Mouse (Mus musculus) MEL (cell line): ENCODE measurements at regions not wholly inside any gene's neighbourhood (a gene's known extent, or its start where the extent isn't known, plus 50 kb on each side); places are given as distances from the start of the nearest gene placed in this dataset.

Experiments used
- DNase-seq: peaks from one replicate; pipeline ENCODE4 v3.0.0; 2011; ENCODE audit warnings: low read depth, low spot score
- H3K27ac ChIP-seq: 2 replicates; pipeline ENCODE4 v1.5.1; 2012; ENCODE audit warnings: low read depth, mild to moderate bottlenecking, control low read depth, low read length, moderate library complexity; ENCODE audit not compliant: control insufficient read depth
- H3K27me3 ChIP-seq, 2 experiments: fragments of 150-350 bp in 1 of 2; sonication (generic) in 1 of 2; 2 replicates each; pipeline ENCODE4 v1.6.1; 2012; ENCODE audit warnings: low read length in 2 of 2, mild to moderate bottlenecking in 2 of 2, improper control_type of control experiment in 1 of 2, moderate library complexity in 1 of 2; ENCODE audit not compliant: insufficient read depth in 2 of 2, control insufficient read depth in 1 of 2
- H3K36me3 ChIP-seq, 2 experiments: 2 replicates each; pipeline ENCODE4 v1.6.1; 2012 to 2014; ENCODE audit warnings: low read length in 2 of 2, improper control_type of control experiment in 1 of 2, inconsistent platforms in 1 of 2, mild to moderate bottlenecking in 1 of 2; ENCODE audit not compliant: insufficient read depth in 2 of 2, control insufficient read depth in 1 of 2
- H3K4me1 ChIP-seq, 2 experiments: fragments of 150-350 bp in 1 of 2; sonication (generic) in 1 of 2; 2 replicates each; pipeline ENCODE4 v1.6.1; 2012; ENCODE audit warnings: low read length in 2 of 2, improper control_type of control experiment in 1 of 2, mild to moderate bottlenecking in 1 of 2; ENCODE audit not compliant: insufficient read depth in 2 of 2, control insufficient read depth in 1 of 2
- H3K4me3 ChIP-seq, 2 experiments: fragments of 150-350 bp in 1 of 2; sonication (generic) in 1 of 2; 2 replicates each; pipeline ENCODE4 v1.5.1; 2012; ENCODE audit warnings: low read depth in 2 of 2, low read length in 2 of 2, mild to moderate bottlenecking in 2 of 2, moderate library complexity in 2 of 2, control low read depth in 1 of 2, improper control_type of control experiment in 1 of 2; ENCODE audit not compliant: control insufficient read depth in 1 of 2, insufficient read depth in 1 of 2
- H3K79me2 ChIP-seq: 2 replicates; pipeline ENCODE4 v1.6.1; 2012; ENCODE audit warnings: mild to moderate bottlenecking, low read length, moderate library complexity; ENCODE audit not compliant: control insufficient read depth, poor library complexity, insufficient read depth
- H3K9ac ChIP-seq: 2 replicates; pipeline ENCODE4 v1.6.1; 2012; ENCODE audit warnings: low read depth, mild to moderate bottlenecking, control low read depth, low read length, moderate library complexity; ENCODE audit not compliant: control insufficient read depth, poor library complexity, severe bottlenecking
- H3K9me3 ChIP-seq: fragments of 150-350 bp; sonication (generic); replicated peaks from 2 replicates; pipeline ENCODE4 v1.6.1; 2012; ENCODE audit warnings: mild to moderate bottlenecking, low read length, improper control_type of control experiment, moderate library complexity; ENCODE audit not compliant: insufficient read depth
- BHLHE40 ChIP-seq: IDR thresholded peaks from 2 replicates; pipeline ENCODE4 v1.6.1; 2012; ENCODE audit warnings: low read depth, mild to moderate bottlenecking, inconsistent platforms, low read length, improper control_type of control experiment, borderline replicate concordance
- CHD1 ChIP-seq: IDR thresholded peaks from 2 replicates; pipeline ENCODE4 v1.6.1; 2012; ENCODE audit warnings: low read depth, mild to moderate bottlenecking, inconsistent platforms, low read length, improper control_type of control experiment
- CHD2 ChIP-seq: IDR thresholded peaks from 2 replicates; pipeline ENCODE4 v1.6.1; 2011; ENCODE audit warnings: low read length, improper control_type of control experiment
- GABPA ChIP-seq: IDR thresholded peaks from 2 replicates; pipeline ENCODE4 v1.6.1; 2012; ENCODE audit warnings: low read depth, mild to moderate bottlenecking, inconsistent platforms, low read length, improper control_type of control experiment, moderate library complexity
- JUND ChIP-seq: IDR thresholded peaks from 2 replicates; pipeline ENCODE4 v1.6.1; 2011; ENCODE audit warnings: low read depth, mild to moderate bottlenecking, improper control_type of control experiment, low read length
- KAT2A ChIP-seq: conservative IDR thresholded peaks from 2 replicates; pipeline ENCODE4 v1.6.1; 2012; ENCODE audit warnings: low read depth, low read length, improper control_type of control experiment, inconsistent platforms
- MAFK ChIP-seq: IDR thresholded peaks from 2 replicates; pipeline ENCODE4 v1.6.1; 2011; ENCODE audit warnings: low read depth, mild to moderate bottlenecking, low read length, improper control_type of control experiment, borderline replicate concordance
- MAX ChIP-seq: IDR thresholded peaks from 2 replicates; pipeline ENCODE4 v1.6.1; 2011; ENCODE audit warnings: low read length, improper control_type of control experiment
- MXI1 ChIP-seq: IDR thresholded peaks from 2 replicates; pipeline ENCODE4 v1.6.1; 2011; ENCODE audit warnings: mild to moderate bottlenecking, low read depth, low read length, improper control_type of control experiment
- POLR2A ChIP-seq, 2 experiments: IDR thresholded peaks; 2 replicates each; pipeline ENCODE4 v1.6.1; 2011 to 2012; ENCODE audit warnings: low read length in 2 of 2, mild to moderate bottlenecking in 2 of 2, control low read depth in 1 of 2, improper control_type of control experiment in 1 of 2, low read depth in 1 of 2, moderate library complexity in 1 of 2; ENCODE audit not compliant: control insufficient read depth in 1 of 2, insufficient read depth in 1 of 2, poor library complexity in 1 of 2
- POLR2AphosphoS2 ChIP-seq: IDR thresholded peaks from 2 replicates; pipeline ENCODE4 v1.6.1; 2011; ENCODE audit warnings: low read length, improper control_type of control experiment
- POLR2AphosphoS5 ChIP-seq: IDR thresholded peaks from 2 replicates; pipeline ENCODE4 v1.6.1; 2012; ENCODE audit warnings: low read depth, borderline replicate concordance, mild to moderate bottlenecking, inconsistent platforms, low read length, moderate library complexity, mixed read lengths
- RAD21 ChIP-seq: IDR thresholded peaks from 2 replicates; pipeline ENCODE4 v1.6.1; 2011; ENCODE audit warnings: mild to moderate bottlenecking, low read depth, low read length, improper control_type of control experiment
- RCOR1 ChIP-seq: IDR thresholded peaks from 2 replicates; pipeline ENCODE4 v1.6.1; 2012; ENCODE audit warnings: low read depth, mild to moderate bottlenecking, inconsistent platforms, low read length, improper control_type of control experiment
- SIN3A ChIP-seq: IDR thresholded peaks from 2 replicates; pipeline ENCODE4 v1.6.1; 2012; ENCODE audit warnings: low read length, improper control_type of control experiment, inconsistent platforms
- TBP ChIP-seq: IDR thresholded peaks from 2 replicates; pipeline ENCODE4 v1.8.0; 2011; ENCODE audit warnings: low read depth, low read length, improper control_type of control experiment
- TCF12 ChIP-seq: IDR thresholded peaks from 2 replicates; pipeline ENCODE4 v1.6.1; 2014; ENCODE audit warnings: low read depth, mild to moderate bottlenecking, inconsistent platforms, low read length, improper control_type of control experiment, moderate library complexity
- UBTF ChIP-seq: IDR thresholded peaks from 2 replicates; pipeline ENCODE4 v1.6.1; 2012; ENCODE audit warnings: low read depth, mild to moderate bottlenecking, inconsistent platforms, low read length, improper control_type of control experiment, moderate library complexity, borderline replicate concordance; ENCODE audit not compliant: insufficient read depth
- USF2 ChIP-seq, 2 experiments: IDR thresholded peaks; 2 replicates each; pipeline ENCODE4 v1.6.1; 2011 to 2012; ENCODE audit warnings: improper control_type of control experiment in 2 of 2, low read length in 2 of 2, borderline replicate concordance in 1 of 2, inconsistent platforms in 1 of 2, low read depth in 1 of 2, mild to moderate bottlenecking in 1 of 2; ENCODE audit not compliant: insufficient read depth in 1 of 2
- ZKSCAN1 ChIP-seq: IDR thresholded peaks from 2 replicates; pipeline ENCODE4 v1.6.1; 2012; ENCODE audit warnings: low read depth, mild to moderate bottlenecking, inconsistent platforms, low read length, improper control_type of control experiment, moderate library complexity
- ZMIZ1 ChIP-seq: IDR thresholded peaks from 2 replicates; pipeline ENCODE4 v1.6.1; 2012; ENCODE audit warnings: low read depth, mild to moderate bottlenecking, inconsistent platforms, low read length, improper control_type of control experiment, moderate library complexity
- ZNF384 ChIP-seq: IDR thresholded peaks from 2 replicates; pipeline ENCODE4 v1.6.1; 2012; ENCODE audit warnings: low read depth, mild to moderate bottlenecking, inconsistent platforms, low read length, improper control_type of control experiment

GRCm38 (mm10) chr8:103007284-103007984 lies 222.0 kb upstream of the Cdh11 start:
- Histone ChIP-seq H3K79me2 (no peaks in the 10 kb centered on the region), H3K36me3 (no peaks in the 10 kb centered on the region), H3K4me3 (no peak overlapping the region), H3K9ac (no peak overlapping the region), H3K27ac (no peak overlapping the region), H3K4me1 (no peaks in the 10 kb centered on the region), H3K9me3 (no peaks in the 10 kb centered on the region), H3K27me3 (no peaks in the 10 kb centered on the region)
- DNase-seq = no peak
- TF ChIP-seq USF2 (IDR thresholded peaks at IDR 0.05; ENCODE audit: borderline replicate concordance in 1 of 2, insufficient read depth in 1 of 2, low read depth in 1 of 2, low read length in 2 of 2) (no peak), ZKSCAN1 (no peak), POLR2A (IDR thresholded peaks at IDR 0.05; ENCODE audit: control insufficient read depth in 1 of 2, insufficient read depth in 1 of 2, low read depth in 1 of 2, low read length in 2 of 2, poor library complexity in 1 of 2) (no peak), RCOR1 (no peak), RAD21 (no peak), MXI1 (no peak), TCF12 (no peak), CHD2 (no peak), CHD1 (no peak), POLR2AphosphoS2 (no peak), KAT2A (no peak), GABPA (no peak), ZMIZ1 (no peak), MAX (no peak), SIN3A (no peak)

- Histone ChIP-seq H3K9me3 (no peaks in the 10 kb centered on the region), H3K79me2 (no peaks in the 10 kb centered on the region), H3K27ac (no peak overlapping the region), H3K4me1 (no peaks in the 10 kb centered on the region), H3K27me3 (no peaks in the 10 kb centered on the region), H3K4me3 (no peak overlapping the region), H3K36me3 (no peaks in the 10 kb centered on the region), H3K9ac (no peak overlapping the region)
- no peak for DNase-seq
- no peak for TF ChIP-seq TBP
Measured at GRCm38 (mm10) chr8:103019121-103019520, 233.7 kb upstream of the Cdh11 start.

- Histone ChIP-seq H3K4me1 (no peaks in the 10 kb centered on the region), H3K79me2 (no peaks in the 10 kb centered on the region), H3K9me3 (no peaks in the 10 kb centered on the region), H3K27me3 (no peaks in the 10 kb centered on the region), H3K27ac (no peak overlapping the region), H3K36me3 (no peaks in the 10 kb centered on the region), H3K4me3 (no peak overlapping the region), H3K9ac (no peak overlapping the region)
- DNase-seq = no peak
- TF ChIP-seq TCF12 (no peak), MAFK (no peak), BHLHE40 (no peak), UBTF (no peak), ZNF384 (no peak), POLR2AphosphoS5 (no peak), JUND (no peak)
- TF ChIP-seq, all 39 proteins: peak for 0
Measured at GRCm38 (mm10) chr8:103023237-103023636, 237.8 kb upstream of the Cdh11 start.
